ENCODE assay signal across 8 mouse cellular contexts in genomic region chr12:29675594-29676362, GRCm38 (mm10).
DNase-seq lines count a peak whose midpoint lies in the region; ATAC-seq and TF ChIP-seq lines count a peak whose summit lies in the region.

No protein-coding gene starts in this region.

- no peak for TF ChIP-seq EP300 in heart, adult 2 months (IDR thresholded peaks at IDR 0.05; ENCODE audit: insufficient read depth, low read depth, low read length)
- TF ChIP-seq EP300 in lung, postnatal 0 days (IDR thresholded peaks at IDR 0.05), result no peak

- TF ChIP-seq CTCF in E14TG2a.4 (conservative IDR thresholded peaks at IDR 0.05; ENCODE audit: low read length), result peak; percentile 25
- peak; percentile 88 for TF ChIP-seq CTCF in heart, adult 2 months (IDR thresholded peaks at IDR 0.05)
- TF ChIP-seq CTCF in kidney, postnatal 0 days (IDR thresholded peaks at IDR 0.05; ENCODE audit: low read depth), result peak; percentile 78
- TF ChIP-seq CTCF in lung, postnatal 0 days (IDR thresholded peaks at IDR 0.05), result peak; percentile 72

- H3K27me3 ChIP-seq in E14TG2a.4 (ENCODE audit: insufficient read depth, low read length), result peaks cover 5% of the 10 kb centered on the region; the same call in 1 of the 2 replicates
- H3K27me3 ChIP-seq in heart, adult 2 months (ENCODE audit: control insufficient read depth, insufficient read depth, low read length), result no peaks in the 10 kb centered on the region
- no peaks in the 10 kb centered on the region for H3K27me3 ChIP-seq in kidney, postnatal 0 days (ENCODE audit: insufficient read depth, low read length)
- H3K27me3 ChIP-seq in lung, postnatal 0 days (replicated peaks; ENCODE audit: insufficient read depth, low read length), result no peaks in the 10 kb centered on the region

- WGBS in heart, adult 2 months, result 37% methylated on average over 14 of the region's 14 CpGs
- WGBS in kidney, postnatal 0 days, result 49% methylated on average over 14 of the region's 14 CpGs
- 32% methylated on average over 14 of the region's 14 CpGs for WGBS in lung, postnatal 0 days

- no peak for TF ChIP-seq POLR2A in heart, adult 2 months (IDR thresholded peaks at IDR 0.05; ENCODE audit: insufficient read depth, low read depth, low read length)

- no peak overlapping the region for H3K4me2 ChIP-seq in kidney, postnatal 0 days (ENCODE audit: low read length)
- H3K4me2 ChIP-seq in lung, postnatal 0 days (replicated peaks; ENCODE audit: low read depth, low read length), result no peak overlapping the region

- intact Hi-C loops in heart, adult 2 months (cut with DNase I), result loop anchor here (1.0 to 5.0 kb wide), 4 partner anchors 37 to 208 kb away; no protein-coding TSS in a partner anchor

- no peak for ATAC-seq in kidney, postnatal 0 days (replicated peaks; ENCODE audit: low FRiP score, low read depth)
- no peak for ATAC-seq in lung, postnatal 0 days

- H3K36me3 ChIP-seq in E14TG2a.4 (ENCODE audit: insufficient read depth, low read length), result no peaks in the 10 kb centered on the region
- H3K36me3 ChIP-seq in heart, adult 2 months (ENCODE audit: control insufficient read depth, insufficient read depth, low read length), result no peaks in the 10 kb centered on the region
- no peaks in the 10 kb centered on the region for H3K36me3 ChIP-seq in kidney, postnatal 0 days (ENCODE audit: insufficient read depth, low read length)
- H3K36me3 ChIP-seq in lung, postnatal 0 days (ENCODE audit: insufficient read depth, low read length), result no peaks in the 10 kb centered on the region

- no peak overlapping the region for H3K27ac ChIP-seq in heart, adult 2 months
- no peak overlapping the region for H3K27ac ChIP-seq in kidney, postnatal 0 days
- no peak overlapping the region for H3K27ac ChIP-seq in lung, postnatal 0 days (ENCODE audit: low read length)

- DNase-seq in adrenal gland, adult (ENCODE audit: inconsistent age in 2 of 2, low spot score in 1 of 2), result peak; percentile 51 to 86
- peak; percentile 83 for DNase-seq in embryo, embryonic 11 days
- peak; percentile 45 to 46 for DNase-seq in heart, adult 2 months
- DNase-seq in kidney, postnatal 0 days (ENCODE audit: low spot score), result peak; percentile 66
- DNase-seq in lung, postnatal 0 days (ENCODE audit: low spot score), result peak; percentile 59
- peak; percentile 66 for DNase-seq in right cerebral cortex, adult 18-20 months
- DNase-seq in c-Kit-positive CD71-positive TER-119-positive erythroid progenitor cells, embryonic 14.5 days (ENCODE audit: low spot score), result no peak

- no peak overlapping the region for H3K9ac ChIP-seq in heart, adult 2 months (ENCODE audit: low read depth, low read length)
- no peak overlapping the region for H3K9ac ChIP-seq in kidney, postnatal 0 days (ENCODE audit: low read depth, low read length)
- no peak overlapping the region for H3K9ac ChIP-seq in lung, postnatal 0 days (replicated peaks; ENCODE audit: low read depth)

- H3K9me3 ChIP-seq in E14TG2a.4 (ENCODE audit: low read length), result no peaks in the 10 kb centered on the region
- H3K9me3 ChIP-seq in kidney, postnatal 0 days (replicated peaks; ENCODE audit: low read length), result no peaks in the 10 kb centered on the region
- no peaks in the 10 kb centered on the region for H3K9me3 ChIP-seq in lung, postnatal 0 days (ENCODE audit: low read length)

- no peaks in the 10 kb centered on the region for H3K79me2 ChIP-seq in heart, adult 2 months (replicated peaks; ENCODE audit: control insufficient read depth, insufficient read depth, low read length)

- H3K4me3 ChIP-seq in E14TG2a.4 (replicated peaks; ENCODE audit: low read length), result no peak overlapping the region
- H3K4me3 ChIP-seq in heart, adult 2 months, result no peak overlapping the region
- H3K4me3 ChIP-seq in kidney, postnatal 0 days (replicated peaks; ENCODE audit: low read depth, low read length), result no peak overlapping the region
- H3K4me3 ChIP-seq in lung, postnatal 0 days (ENCODE audit: low read depth, low read length), result no peak overlapping the region

- no peaks in the 10 kb centered on the region for H3K4me1 ChIP-seq in E14TG2a.4 (replicated peaks; ENCODE audit: low read depth, low read length)
- H3K4me1 ChIP-seq in heart, adult 2 months (ENCODE audit: control insufficient read depth, insufficient read depth, low read length), result no peaks in the 10 kb centered on the region
- H3K4me1 ChIP-seq in kidney, postnatal 0 days (replicated peaks; ENCODE audit: insufficient read depth, low read length), result no peaks in the 10 kb centered on the region
- H3K4me1 ChIP-seq in lung, postnatal 0 days (ENCODE audit: insufficient read depth, low read depth, low read length), result no peaks in the 10 kb centered on the region

Comparison
In these comparisons a context has a peak if more than half of its experiments do, and no peak if none do; other contexts are left out.
1. CTCF ChIP-seq: peak in every context shown above with its lines; median percentile 88 in heart, adult 2 months; 78 in kidney, postnatal 0 days; 72 in lung, postnatal 0 days; 25 in E14TG2a.4.